Mouse (Mus musculus) stomach, postnatal 0 days (tissue): ENCODE measurements around the gene Fam199x. TPM values are rescaled to one million over a fixed set of nuclear protein-coding genes. Genes with fewer than 3 reads are reported as not detected.

ENCODE experiments used
- ATAC-seq: fragments of 200-750 bp; cut with Nextera tagmentation; 2 replicates; pipeline ENCODE4 v1.8.0; 2017; ENCODE audit not compliant: low FRiP score, low TSS enrichment
- DNase-seq: peaks from one replicate; pipeline ENCODE4 v3.0.0-alpha.2; 2016; ENCODE audit warnings: low spot score
- H3K27ac ChIP-seq: fragments of 300-500 bp; sonication (generic); replicated peaks from 2 replicates; pipeline ENCODE4 v1.5.1; 2014; ENCODE audit warnings: mild to moderate bottlenecking, control low read depth
- H3K27me3 ChIP-seq: fragments of 300-500 bp; sonication (generic); 2 replicates; pipeline ENCODE4 v1.6.1; 2014; ENCODE audit warnings: low read length; ENCODE audit not compliant: control insufficient read depth, insufficient read depth
- H3K36me3 ChIP-seq: fragments of 300-500 bp; sonication (generic); 2 replicates; pipeline ENCODE4 v1.6.1; 2014; ENCODE audit warnings: low read length, mixed read lengths; ENCODE audit not compliant: control insufficient read depth, insufficient read depth
- H3K4me1 ChIP-seq: fragments of 300-500 bp; sonication (generic); replicated peaks from 2 replicates; pipeline ENCODE4 v1.6.1; 2014; ENCODE audit warnings: antibody characterized with exemption; ENCODE audit not compliant: control insufficient read depth, insufficient read depth
- H3K4me2 ChIP-seq: fragments of 300-500 bp; sonication (generic); replicated peaks from 2 replicates; pipeline ENCODE4 v1.6.1; 2014; ENCODE audit warnings: low read depth, mild to moderate bottlenecking, control low read depth, moderate library complexity
- H3K4me3 ChIP-seq: fragments of 300-500 bp; sonication (generic); 2 replicates; pipeline ENCODE4 v1.5.1; 2014; ENCODE audit warnings: low read depth, low read length, control low read depth
- H3K9ac ChIP-seq: fragments of 300-500 bp; sonication (generic); 2 replicates; pipeline ENCODE4 v1.6.1; 2014; ENCODE audit warnings: mild to moderate bottlenecking, low read length, control low read depth, mixed read lengths
- H3K9me3 ChIP-seq: fragments of 300-500 bp; sonication (generic); 2 replicates; pipeline ENCODE4 v1.6.1; 2016; ENCODE audit warnings: low read length; ENCODE audit not compliant: control insufficient read depth
- CTCF ChIP-seq: IDR thresholded peaks from 2 replicates; pipeline ENCODE4 v1.5.1; 2016; ENCODE audit warnings: antibody characterized with exemption, low read depth, mild to moderate bottlenecking, moderate library complexity
- EP300 ChIP-seq: optimal IDR thresholded peaks from 2 replicates; pipeline ENCODE3; 2016; ENCODE audit warnings: antibody characterized with exemption
- WGBS: fragments of 180-500 bp; shearing (Covaris S2); extraction: QIAGEN DNeasy Blood & Tissue Kit; methylation state at CpG from one replicate; pipeline ENCODE4 v1.1.7; 2014; 5-methylcytosine and 5-hydroxymethylcytosine counted together
- polyA plus RNA-seq: library from polyadenylated mRNA; unstranded; fragments of >200 nt; fragmentation: Nextera tagmentation; extraction: Ambion mirVana; gene quantifications from 2 replicates; pipeline ENCODE4 v1.2.1, GENCODE M21; 2015

The Fam199x gene
- polyA plus RNA-seq, 1 experiment from 2014 or later, result 2.9 TPM

GRCm38 (mm10) chrX:137104531-137104930 is 55.1 kb downstream of the Fam199x start:
- no peak overlapping the region for H3K4me3 ChIP-seq
- no peaks in the 10 kb centered on the region for H3K27me3 ChIP-seq
- no peaks in the 10 kb centered on the region for H3K36me3 ChIP-seq
- no peaks in the 10 kb centered on the region for H3K4me1 ChIP-seq
- H3K27ac ChIP-seq, result no peak overlapping the region
- ATAC-seq (no peak), DNase-seq (no peak)
- TF ChIP-seq CTCF, result no peak
- TF ChIP-seq EP300, result no peak
- no peaks in the 10 kb centered on the region for H3K9me3 ChIP-seq
- no peak overlapping the region for H3K9ac ChIP-seq
- no peak overlapping the region for H3K4me2 ChIP-seq
- 24% methylated on average over 25 of the region's 25 CpGs for WGBS

DNA sequence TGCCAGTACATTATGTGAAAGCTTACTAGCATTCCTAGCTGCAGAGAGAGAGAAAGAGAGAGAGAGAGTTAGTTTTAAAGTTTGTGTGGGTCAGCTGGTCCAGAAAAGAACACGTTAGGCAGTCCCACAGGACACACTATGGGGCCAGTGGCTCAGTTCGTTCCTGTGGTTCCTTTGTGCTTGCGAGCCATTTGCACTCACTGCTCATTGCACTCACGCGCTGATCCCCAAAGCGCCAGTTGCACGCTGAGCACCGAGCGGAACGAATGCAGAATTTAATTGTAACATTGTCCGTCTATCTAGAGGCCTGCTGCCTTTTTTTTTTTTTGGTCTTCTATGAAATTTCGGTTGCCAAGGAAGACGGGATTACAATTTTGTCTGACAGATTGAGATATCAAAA is 57.1 kb downstream of the Fam199x start:
- no peaks in the 10 kb centered on the region for H3K27me3 ChIP-seq
- no peaks in the 10 kb centered on the region for H3K4me1 ChIP-seq
- no peak overlapping the region for H3K4me3 ChIP-seq
- no peaks in the 10 kb centered on the region for H3K36me3 ChIP-seq
- H3K9me3 ChIP-seq, result no peaks in the 10 kb centered on the region
- no peak overlapping the region for H3K4me2 ChIP-seq
- H3K27ac ChIP-seq, result no peak overlapping the region
- ATAC-seq (no peak), DNase-seq (no peak)
- WGBS, result 16% methylated on average over 12 of the region's 13 CpGs
- no peak overlapping the region for H3K9ac ChIP-seq
- TF ChIP-seq CTCF (no peak), EP300 (no peak)

- no peak for ATAC-seq
- Histone ChIP-seq H3K4me1 (no peaks in the 10 kb centered on the region), H3K27ac (no peak overlapping the region), H3K4me2 (no peak overlapping the region), H3K36me3 (no peaks in the 10 kb centered on the region), H3K27me3 (peaks cover 5% of the 10 kb centered on the region; the same call in 1 of the 2 replicates), H3K9ac (no peak overlapping the region), H3K4me3 (no peak overlapping the region), H3K9me3 (no peaks in the 10 kb centered on the region)
- DNase-seq, result peak; percentile 33
- peak; percentile 49 for TF ChIP-seq CTCF
- TF ChIP-seq EP300, result no peak
- WGBS, result 11% methylated on average over 40 of the region's 40 CpGs
Observed at GRCm38 (mm10) chrX:137118097-137118746, 68.8 kb downstream of the Fam199x start.

- Histone ChIP-seq H3K27ac (no peak overlapping the region), H3K27me3 (peaks cover 5% of the 10 kb centered on the region; the same call in 1 of the 2 replicates), H3K4me3 (peak overlapping the region; percentile 18), H3K4me2 (peak overlapping the region; percentile 32), H3K4me1 (no peaks in the 10 kb centered on the region), H3K9ac (no peak overlapping the region), H3K9me3 (no peaks in the 10 kb centered on the region), H3K36me3 (no peaks in the 10 kb centered on the region)
- ATAC-seq (no peak), DNase-seq (no peak)
- TF ChIP-seq CTCF (no peak), EP300 (no peak)
- WGBS, result 14% methylated on average over 51 of the region's 52 CpGs
Observed at GRCm38 (mm10) chrX:137119675-137120423, 70.5 kb downstream of the Fam199x start.

GRCm38 (mm10) chrX:137121718-137122117 is 72.3 kb downstream of the Fam199x start, which contains the start of gene Esx1:
Esx1 (minus strand) TSS chrX:137122083.
- ATAC-seq, result no peak
- no peak within 1 kb of the TSS for H3K9ac ChIP-seq

DNA sequence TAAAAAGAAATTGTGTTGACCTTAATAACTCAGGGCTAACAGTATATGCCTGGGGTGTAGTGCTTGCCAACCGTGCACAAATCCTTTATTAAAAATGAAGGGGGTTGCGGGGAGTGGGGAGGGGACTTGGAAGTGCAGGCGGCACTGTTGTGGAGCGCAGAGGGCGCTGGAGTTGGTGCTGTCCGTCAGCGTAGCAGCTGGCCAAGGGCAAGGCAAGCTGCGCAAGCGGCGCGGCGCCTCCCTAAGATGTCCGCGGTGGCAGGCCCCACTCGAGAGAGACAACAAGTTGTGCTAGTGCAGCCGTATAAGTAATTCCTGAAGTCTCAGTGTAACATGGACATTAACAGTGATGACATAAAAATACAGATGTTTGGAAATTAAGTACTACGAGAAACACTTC is 78.1 kb downstream of the Fam199x start:
- Histone ChIP-seq H3K4me3 (no peak overlapping the region), H3K4me1 (no peaks in the 10 kb centered on the region), H3K27ac (no peak overlapping the region), H3K9me3 (no peaks in the 10 kb centered on the region), H3K27me3 (peaks cover 3% of the 10 kb centered on the region; the same call in 1 of the 2 replicates), H3K36me3 (no peaks in the 10 kb centered on the region), H3K9ac (no peak overlapping the region), H3K4me2 (no peak overlapping the region)
- DNase-seq (no peak), ATAC-seq (no peak)
- TF ChIP-seq EP300 (no peak), CTCF (no peak)
- 12% methylated on average over 17 of the region's 17 CpGs for WGBS

More at GRCm38 (mm10) chrX:137121718-137122117, 72.3 kb downstream of the Fam199x start, which contains the start of gene Esx1:
- Histone ChIP-seq H3K27me3 (peaks cover 7% of the 10 kb centered on the region; the same call in 1 of the 2 replicates), H3K36me3 (no peaks in the 10 kb centered on the region), H3K27ac (no peak within 1 kb of the TSS), H3K4me1 (no peaks in the 10 kb centered on the region), H3K4me2 (no peak within 1 kb of the TSS), H3K4me3 (no peak within 1 kb of the TSS), H3K9me3 (no peaks in the 10 kb centered on the region)
- no peak for DNase-seq
- WGBS, result 25% methylated on average over 21 of the region's 21 CpGs
- TF ChIP-seq EP300 (no peak), CTCF (no peak)

Other genes with a start within 250 kb of the Fam199x start
- gene Plp1, start 226.9 kb upstream of the Fam199x start, polyA plus RNA-seq, result 4.5 TPM in 2 replicates
- 0.29 and 0.30 TPM in 2 replicates for gene Rab9b, start 180.8 kb upstream of the Fam199x start, polyA plus RNA-seq
- not detected in 2 replicates for gene H2bfm, start 122.3 kb upstream of the Fam199x start, polyA plus RNA-seq
- 21.3 and 28.4 TPM in 2 replicates for gene Tmsb15b2, start 74.1 kb upstream of the Fam199x start, polyA plus RNA-seq
- 2.9 and 3.4 TPM in 2 replicates for gene Tmsb15l, start 72.7 kb upstream of the Fam199x start, polyA plus RNA-seq
- 17.7 and 21.5 TPM in 2 replicates for gene Tmsb15b1, start 72.7 kb upstream of the Fam199x start, polyA plus RNA-seq
- gene Zcchc18, start 56.4 kb upstream of the Fam199x start, polyA plus RNA-seq, result 7.4 and 8.8 TPM in 2 replicates
- 4.2 and 4.8 TPM in 2 replicates for gene Slc25a53, start 11.3 kb upstream of the Fam199x start, polyA plus RNA-seq
- gene Esx1, start 72.5 kb downstream of the Fam199x start, polyA plus RNA-seq, result 0.06 TPM in 1 of 2 replicates, not detected in the other